Mouse (Mus musculus) testis, adult 2 months (tissue): ENCODE data around the gene Serp2.

Experiments used
- CTCF ChIP-seq: fragments of 200-500 bp; IDR thresholded peaks from 2 replicates; pipeline ENCODE4 v1.5.1; 2012; ENCODE audit warnings: low read depth, mild to moderate bottlenecking, inconsistent platforms, low read length, moderate library complexity; ENCODE audit not compliant: control insufficient read depth, insufficient read depth, insufficient replicate concordance
- POLR2A ChIP-seq: fragments of 200-500 bp; IDR thresholded peaks from 2 replicates; pipeline ENCODE4 v1.6.1; 2012; ENCODE audit warnings: low read depth, mild to moderate bottlenecking, inconsistent platforms, low read length, moderate library complexity; ENCODE audit not compliant: control insufficient read depth

DNA sequence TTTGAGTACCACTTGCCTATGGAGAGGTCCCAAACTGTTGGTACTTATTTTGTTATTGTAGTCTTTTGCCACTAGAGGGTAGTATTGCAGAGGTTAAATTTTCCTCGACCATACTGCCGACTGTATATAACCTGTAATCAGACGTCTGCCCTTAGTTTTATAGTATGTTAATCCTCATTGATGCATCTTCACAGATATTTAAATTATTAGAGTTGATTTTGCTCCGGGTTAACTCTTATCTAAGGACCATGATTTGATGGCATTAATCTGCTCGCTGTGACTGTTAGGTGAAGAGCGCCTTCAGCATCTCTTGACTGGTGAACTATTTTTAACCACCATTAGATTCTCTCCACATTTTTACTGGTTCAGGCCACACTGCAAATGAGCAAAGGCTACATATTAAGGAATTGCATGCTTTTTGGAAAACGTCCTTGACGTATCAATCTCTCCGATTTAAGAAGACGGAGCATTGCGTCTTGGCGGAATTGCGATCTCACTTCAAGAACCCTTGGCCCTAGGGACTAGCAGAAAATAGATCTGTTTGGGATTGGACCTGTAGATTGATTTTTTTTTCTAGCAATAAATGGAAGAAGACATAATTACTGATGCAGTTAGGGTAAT, 53.3 kb downstream of the Serp2 start:
- TF ChIP-seq POLR2A (no peak), CTCF (no peak)
